Mouse (Mus musculus): ENCODE results near the gene Stox2. TPM values are rescaled to one million over a fixed set of nuclear protein-coding genes. Genes with fewer than 3 reads are reported as not detected.
A peak's percentile ranks its signal among the peaks of the same experiment; 100 is the strongest.

Stox2 gene
- polyA plus RNA-seq, 1 experiment from 2014 or later: 41.2 TPM

GRCm38 (mm10) chr8:47318468-47318867 is 127.7 kb downstream of the Stox2 start:
- Histone ChIP-seq H3K4me1 (0 out of 2 replicates have a peak, but pooled peaks cover 5% of the 10 kb centered on the region), H3K4me2 (replicated peaks) (no peak overlapping the region), H3K27ac (no peak overlapping the region), H3K4me3 (no peak overlapping the region), H3K36me3 (no peaks in the 10 kb centered on the region), H3K9ac (no peak overlapping the region), H3K27me3 (0 out of 2 replicates have a peak, but pooled peaks cover 2% of the 10 kb centered on the region), H3K9me3 (replicated peaks) (no peaks in the 10 kb centered on the region)
- WGBS: 63% methylated on average over 3 of the region's 3 CpGs
- ATAC-seq (ENCODE audit: low FRiP score): no peak

- Histone ChIP-seq H3K4me1 (no peaks in the 10 kb centered on the region), H3K9me3 (replicated peaks) (no peaks in the 10 kb centered on the region)
- WGBS: 89% methylated on average over 6 of the region's 6 CpGs
These were observed 138.0 kb downstream of the Stox2 start for GRCm38 (mm10) chr8:47308176-47308575.

GRCm38 (mm10) chr8:47306372-47306771 is 139.8 kb downstream of the Stox2 start:
- no peak overlapping the region for H3K4me3 ChIP-seq
- 74% methylated on average over 5 of the region's 5 CpGs for WGBS
- no peak overlapping the region for H3K27ac ChIP-seq
- H3K9ac ChIP-seq: no peak overlapping the region
- no peaks in the 10 kb centered on the region for H3K4me1 ChIP-seq
- H3K9me3 ChIP-seq (replicated peaks): no peaks in the 10 kb centered on the region
- ATAC-seq (ENCODE audit: low FRiP score): no peak
- H3K4me2 ChIP-seq (replicated peaks): no peak overlapping the region
- no peaks in the 10 kb centered on the region for H3K27me3 ChIP-seq
- H3K36me3 ChIP-seq: no peaks in the 10 kb centered on the region

More at GRCm38 (mm10) chr8:47308176-47308575, 138.0 kb downstream of the Stox2 start:
- no peak overlapping the region for H3K9ac ChIP-seq
- H3K27ac ChIP-seq: no peak overlapping the region
- no peak overlapping the region for H3K4me2 ChIP-seq (replicated peaks)
- ATAC-seq (ENCODE audit: low FRiP score): no peak
- H3K4me3 ChIP-seq: no peak overlapping the region
- H3K36me3 ChIP-seq: no peaks in the 10 kb centered on the region
- H3K27me3 ChIP-seq: no peaks in the 10 kb centered on the region

GRCm38 (mm10) chr8:47305880-47306279 is 140.3 kb downstream of the Stox2 start:
- no peaks in the 10 kb centered on the region for H3K27me3 ChIP-seq
- WGBS: 91% methylated on average over 5 of the region's 5 CpGs
- no peak overlapping the region for H3K9ac ChIP-seq
- no peak for ATAC-seq (ENCODE audit: low FRiP score)
- H3K4me2 ChIP-seq (replicated peaks): no peak overlapping the region
- no peak overlapping the region for H3K27ac ChIP-seq
- H3K4me1 ChIP-seq: no peaks in the 10 kb centered on the region
- H3K9me3 ChIP-seq (replicated peaks): no peaks in the 10 kb centered on the region
- H3K4me3 ChIP-seq: no peak overlapping the region
- H3K36me3 ChIP-seq: no peaks in the 10 kb centered on the region

GRCm38 (mm10) chr8:47298460-47298859 is 147.7 kb downstream of the Stox2 start:
- Histone ChIP-seq H3K27me3 (no peaks in the 10 kb centered on the region), H3K9me3 (replicated peaks) (no peaks in the 10 kb centered on the region), H3K9ac (no peak overlapping the region), H3K36me3 (no peaks in the 10 kb centered on the region), H3K4me2 (replicated peaks) (no peak overlapping the region), H3K4me3 (no peak overlapping the region), H3K27ac (no peak overlapping the region), H3K4me1 (no peaks in the 10 kb centered on the region)
- WGBS: 92% methylated on average over 3 of the region's 3 CpGs
- ATAC-seq (ENCODE audit: low FRiP score): no peak

GRCm38 (mm10) chr8:47289641-47290040 is 156.5 kb downstream of the Stox2 start:
- peaks cover 25% of the 10 kb centered on the region for H3K4me1 ChIP-seq
- H3K27ac ChIP-seq: peak overlapping the region; percentile 99
- no peaks in the 10 kb centered on the region for H3K9me3 ChIP-seq (replicated peaks)
- 8% methylated on average over 6 of the region's 6 CpGs for WGBS
- peak overlapping the region; percentile 80 for H3K4me2 ChIP-seq (replicated peaks)
- H3K27me3 ChIP-seq: no peaks in the 10 kb centered on the region
- peak overlapping the region; percentile 80 for H3K4me3 ChIP-seq
- ATAC-seq (ENCODE audit: low FRiP score): no peak; the same call in 1 of the 2 replicates
- H3K9ac ChIP-seq: peak overlapping the region; percentile 100; the same call in 1 of the 2 replicates
- H3K36me3 ChIP-seq: no peaks in the 10 kb centered on the region

- peaks cover 31% of the 10 kb centered on the region for H3K4me1 ChIP-seq
- under 1% methylated on average over 77 of the region's 97 CpGs for WGBS
- no peaks in the 10 kb centered on the region for H3K27me3 ChIP-seq
- peak overlapping the region; percentile 80 for H3K4me3 ChIP-seq
- H3K27ac ChIP-seq: peak overlapping the region; percentile 99
- H3K36me3 ChIP-seq: no peaks in the 10 kb centered on the region
- peak; percentile 84 for ATAC-seq (ENCODE audit: low FRiP score)
- peak overlapping the region; percentile 100 for H3K9ac ChIP-seq
- peak overlapping the region; percentile 80 for H3K4me2 ChIP-seq (replicated peaks)
- no peaks in the 10 kb centered on the region for H3K9me3 ChIP-seq (replicated peaks)
These were observed 157.2 kb downstream of the Stox2 start for GRCm38 (mm10) chr8:47288866-47289541.

GRCm38 (mm10) chr8:47288131-47288865 is 157.9 kb downstream of the Stox2 start:
- peak overlapping the region; percentile 80 for H3K4me3 ChIP-seq
- H3K27me3 ChIP-seq: no peaks in the 10 kb centered on the region
- peak; percentile 65 for ATAC-seq (ENCODE audit: low FRiP score)
- peaks cover 38% of the 10 kb centered on the region for H3K4me1 ChIP-seq
- peak overlapping the region; percentile 100 for H3K9ac ChIP-seq
- no peaks in the 10 kb centered on the region for H3K36me3 ChIP-seq
- WGBS: under 1% methylated on average over 78 of the region's 78 CpGs
- no peaks in the 10 kb centered on the region for H3K9me3 ChIP-seq (replicated peaks)
- H3K27ac ChIP-seq: peak overlapping the region; percentile 99
- H3K4me2 ChIP-seq (replicated peaks): peak overlapping the region; percentile 80

- ATAC-seq (ENCODE audit: low FRiP score): peak; percentile 19
- peak overlapping the region; percentile 80 for H3K4me3 ChIP-seq
- H3K9ac ChIP-seq: peak overlapping the region; percentile 100
- under 1% methylated on average over 33 of the region's 33 CpGs for WGBS
- no peaks in the 10 kb centered on the region for H3K9me3 ChIP-seq (replicated peaks)
- H3K36me3 ChIP-seq: no peaks in the 10 kb centered on the region
- peak overlapping the region; percentile 99 for H3K27ac ChIP-seq
- H3K4me1 ChIP-seq: peaks cover 43% of the 10 kb centered on the region
- H3K27me3 ChIP-seq: no peaks in the 10 kb centered on the region
- peak overlapping the region; percentile 80 for H3K4me2 ChIP-seq (replicated peaks)
These were observed 158.5 kb downstream of the Stox2 start for GRCm38 (mm10) chr8:47287641-47288130.

GRCm38 (mm10) chr8:47287201-47287621 is 159.0 kb downstream of the Stox2 start:
- Histone ChIP-seq H3K9ac (peak overlapping the region; percentile 100), H3K36me3 (no peaks in the 10 kb centered on the region), H3K27me3 (no peaks in the 10 kb centered on the region), H3K4me2 (replicated peaks) (peak overlapping the region; percentile 80), H3K4me1 (peaks cover 48% of the 10 kb centered on the region), H3K9me3 (replicated peaks) (no peaks in the 10 kb centered on the region), H3K27ac (peak overlapping the region; percentile 99), H3K4me3 (peak overlapping the region; percentile 80)
- WGBS: under 1% methylated on average over 16 of the region's 16 CpGs
- ATAC-seq (ENCODE audit: low FRiP score): 0 out of 2 replicates have a peak, but pooled peaks have one; percentile 3

GRCm38 (mm10) chr8:47286081-47286700 is 160.0 kb downstream of the Stox2 start:
- no peaks in the 10 kb centered on the region for H3K36me3 ChIP-seq
- ATAC-seq (ENCODE audit: low FRiP score): no peak
- peak overlapping the region; percentile 58 for H3K27ac ChIP-seq
- no peaks in the 10 kb centered on the region for H3K27me3 ChIP-seq
- peak overlapping the region; percentile 80 for H3K4me2 ChIP-seq (replicated peaks)
- peak overlapping the region; percentile 80 for H3K4me3 ChIP-seq
- peaks cover 57% of the 10 kb centered on the region for H3K4me1 ChIP-seq
- 54% methylated on average over 12 of the region's 12 CpGs for WGBS
- no peaks in the 10 kb centered on the region for H3K9me3 ChIP-seq (replicated peaks)
- H3K9ac ChIP-seq: peak overlapping the region; percentile 100

- WGBS: 26% methylated on average over 6 of the region's 6 CpGs
- Histone ChIP-seq H3K4me3 (peak overlapping the region; percentile 80), H3K9me3 (replicated peaks) (no peaks in the 10 kb centered on the region), H3K4me2 (replicated peaks) (peak overlapping the region; percentile 80), H3K9ac (no peak overlapping the region), H3K36me3 (no peaks in the 10 kb centered on the region), H3K27ac (peak overlapping the region; percentile 58; the same call in 1 of the 2 replicates), H3K4me1 (peaks cover 62% of the 10 kb centered on the region), H3K27me3 (no peaks in the 10 kb centered on the region)
- no peak for ATAC-seq (ENCODE audit: low FRiP score)
These were observed 160.7 kb downstream of the Stox2 start for GRCm38 (mm10) chr8:47285435-47285834.

All from hindbrain, embryonic 12.5 days (tissue).